14 mouse cellular contexts compared by ENCODE assay signal in genomic region chr19:57366626-57367025, GRCm38 (mm10). TPM values are rescaled to one million over a fixed set of nuclear protein-coding genes. Genes with fewer than 3 reads are reported as not detected.
DNase-seq lines count a peak whose midpoint lies in the region; ATAC-seq and TF ChIP-seq lines count a peak whose summit lies in the region.
"Had no signal": no experiment of that assay in that cellular context is flagged by ENCODE, and none has a peak within 500 bp of the region (broad histone marks: within the 10 kb centered on the region; RNA-seq: fewer than 3 reads in every experiment).

No protein-coding gene starts in this region.

- 69% methylated on average over 5 of the region's 5 CpGs for WGBS in heart, embryonic 12.5 days

- H3K9ac ChIP-seq in heart, embryonic 12.5 days, result no peak overlapping the region
- no peak overlapping the region for H3K9ac ChIP-seq in ES-Bruce4 (ENCODE audit: low read depth, poor library complexity, severe bottlenecking)
- H3K9ac ChIP-seq: hindbrain, embryonic 15.5 days; midbrain, embryonic 13.5 days had no signal

- TF ChIP-seq EP300 in ES-Bruce4 (IDR thresholded peaks at IDR 0.05; ENCODE audit: insufficient read depth, low read depth, low read length), result 0 out of 2 replicates have a peak, but pooled peaks have one; percentile 15

- H3K4me3 ChIP-seq in heart, embryonic 12.5 days, result no peak overlapping the region
- no peak overlapping the region for H3K4me3 ChIP-seq in left cerebral cortex, adult 2 months
- H3K4me3 ChIP-seq in ES-Bruce4 (ENCODE audit: low read depth, low read length), result no peak overlapping the region
- no peak overlapping the region for H3K4me3 ChIP-seq in brown adipose tissue, adult 24 weeks (ENCODE audit: insufficient read depth, low read depth, low read length)
- H3K4me3 ChIP-seq: hindbrain, embryonic 15.5 days; midbrain, embryonic 13.5 days had no signal

- peak overlapping the region; percentile 41 for H3K27ac ChIP-seq in heart, embryonic 12.5 days (ENCODE audit: poor library complexity, severe bottlenecking)
- peak overlapping the region; percentile 40; the same call in 1 of the 2 replicates for H3K27ac ChIP-seq in left cerebral cortex, adult 2 months
- peak overlapping the region; percentile 87 for H3K27ac ChIP-seq in ES-Bruce4 (ENCODE audit: insufficient read depth, low read length)
- H3K27ac ChIP-seq in brown adipose tissue, adult 24 weeks (replicated peaks; ENCODE audit: low read depth, low read length), result 0 out of 2 replicates have a peak overlapping the region, but pooled peaks have one; percentile 9
- H3K27ac ChIP-seq: midbrain, embryonic 13.5 days had no signal

- intact Hi-C loops in heart, postnatal 36 days (cut with DNase I), result no loop called here
- intact Hi-C loops in left cerebral cortex, adult 2 months (cut with DNase I), result no loop called here

- peaks cover 29% of the 10 kb centered on the region for H3K36me3 ChIP-seq in heart, embryonic 12.5 days
- peaks cover 7% of the 10 kb centered on the region for H3K36me3 ChIP-seq in ES-Bruce4 (ENCODE audit: control insufficient read depth, insufficient read depth, low read length, poor library complexity, severe bottlenecking)

- no peak for TF ChIP-seq POLR2A in ES-Bruce4 (IDR thresholded peaks at IDR 0.05; ENCODE audit: insufficient read depth, low read length)

- H3K4me2 ChIP-seq in heart, embryonic 12.5 days, result no peak overlapping the region
- H3K4me2 ChIP-seq: hindbrain, embryonic 15.5 days had no signal

- no peak for DNase-seq in heart, postnatal 36 days
- no peak for DNase-seq in left cerebral cortex, adult 2 months (ENCODE audit: extremely low spot score in 1 of 2, low spot score in 2 of 2)
- no peak for DNase-seq in left cerebral cortex, adult 11 months (ENCODE audit: low spot score)
- DNase-seq in embryo, embryonic 9.5 days (ENCODE audit: extremely low spot score), result no peak
- DNase-seq in left cerebral cortex, adult 18-20 months (ENCODE audit: low spot score in 2 of 2), result no peak
- DNase-seq: cerebellum, adult 9-10 months; embryo, embryonic 11 days; left cerebral cortex, postnatal 4 days; right cerebral cortex, postnatal 14 days had no signal

- no peaks in the 10 kb centered on the region for H3K9me3 ChIP-seq in heart, embryonic 12.5 days (replicated peaks)
- no peaks in the 10 kb centered on the region for H3K9me3 ChIP-seq in ES-Bruce4 (replicated peaks; ENCODE audit: control insufficient read depth, insufficient read depth, low read length, poor library complexity, severe bottlenecking)
- H3K9me3 ChIP-seq: hindbrain, embryonic 15.5 days; midbrain, embryonic 13.5 days had no signal

- H3K27me3 ChIP-seq in heart, embryonic 12.5 days (replicated peaks), result no peaks in the 10 kb centered on the region
- no peaks in the 10 kb centered on the region for H3K27me3 ChIP-seq in ES-Bruce4 (ENCODE audit: control insufficient read depth, insufficient read depth, low read length, poor library complexity, severe bottlenecking)
- H3K27me3 ChIP-seq: hindbrain, embryonic 15.5 days; midbrain, embryonic 13.5 days had no signal

- no peak for TF ChIP-seq CTCF in left cerebral cortex, adult 2 months (IDR thresholded peaks at IDR 0.05)
- TF ChIP-seq CTCF in ES-Bruce4 (IDR thresholded peaks at IDR 0.05; ENCODE audit: low read depth, low read length), result no peak

- H3K4me1 ChIP-seq in heart, embryonic 12.5 days (replicated peaks), result peaks cover 64% of the 10 kb centered on the region
- H3K4me1 ChIP-seq in ES-Bruce4 (ENCODE audit: control insufficient read depth, insufficient read depth, low read length), result peaks cover 9% of the 10 kb centered on the region
- peaks cover 36% of the 10 kb centered on the region for H3K4me1 ChIP-seq in brown adipose tissue, adult 24 weeks (ENCODE audit: control insufficient read depth, insufficient read depth, insufficient read length, low read length)

- ATAC-seq in heart, embryonic 12.5 days (ENCODE audit: insufficient number of reproducible peaks, low FRiP score), result no peak
- ATAC-seq: midbrain, embryonic 13.5 days had no signal

RNA-seq across cellular contexts. Expression of gene Fam160b1, which starts 6.1 kb away (rescaled TPM):
- polyA plus RNA-seq in heart, embryonic 12.5 days (2016; fragmentation: Nextera tagmentation; extraction: Ambion mirVana), result 15.4 TPM in 2 replicates
- total RNA-seq in heart, postnatal 36 days (2021), result 10 to 100 TPM; 11.5 to 11.6 TPM
- total RNA-seq in left cerebral cortex, adult 2 months (2021), result 10 to 100 TPM; 24.2 to 27.1 TPM
- polyA plus RNA-seq in ES-Bruce4 (2011; ENCODE audit: insufficient read depth, insufficient read length, low read depth, missing spikeins), result 26.1 and 26.7 TPM in 2 replicates
- 9.0 and 9.3 TPM in 2 replicates for polyA plus RNA-seq in brown adipose tissue, adult 24 weeks (2012; ENCODE audit: insufficient read depth, insufficient read length, missing spikeins)
- 10 to 100 TPM; 25.3 to 26.3 TPM for total RNA-seq in left cerebral cortex, adult 18-20 months (2021)

RNA-seq across cellular contexts. Expression of gene Ablim1, which starts 51.9 kb away (rescaled TPM):
- polyA plus RNA-seq in heart, embryonic 12.5 days (2016; fragmentation: Nextera tagmentation; extraction: Ambion mirVana), result 53.4 and 53.5 TPM in 2 replicates
- 100 to 1,000 TPM; 423 to 468 TPM for total RNA-seq in heart, postnatal 36 days (2021)
- total RNA-seq in left cerebral cortex, adult 2 months (2021), result 100 to 1,000 TPM; 118 to 124 TPM
- polyA plus RNA-seq in ES-Bruce4 (2011; ENCODE audit: insufficient read depth, insufficient read length, low read depth, missing spikeins), result 12.2 and 13.9 TPM in 2 replicates
- 52.5 and 54.2 TPM in 2 replicates for polyA plus RNA-seq in brown adipose tissue, adult 24 weeks (2012; ENCODE audit: insufficient read depth, insufficient read length, missing spikeins)
- total RNA-seq in left cerebral cortex, adult 18-20 months (2021), result 100 to 1,000 TPM; 115 to 119 TPM

Comparison
In these comparisons a context has a peak if more than half of its experiments do, and no peak if none do; other contexts are left out.
1. H3K27ac ChIP-seq: peak in every context shown above with its lines; median percentile 87 in ES-Bruce4; 41 in heart, embryonic 12.5 days; 40 in left cerebral cortex, adult 2 months; 9 in brown adipose tissue, adult 24 weeks.